Comparison of ENCODE assay signal across 27 mouse cellular contexts in genomic region chr13:70292713-70293112, GRCm38 (mm10).
DNase-seq lines count a peak whose midpoint lies in the region; ATAC-seq lines count a peak whose summit lies in the region.
"Had no signal": no experiment of that assay in that cellular context is flagged by ENCODE, and none has a peak within 500 bp of the region (broad histone marks: within the 10 kb centered on the region; RNA-seq: fewer than 3 reads in every experiment).

No protein-coding gene starts in this region.

- no peaks in the 10 kb centered on the region for H3K9me3 ChIP-seq in midbrain, embryonic 11.5 days (ENCODE audit: control insufficient read depth, low read length)
- no peaks in the 10 kb centered on the region for H3K9me3 ChIP-seq in midbrain, embryonic 15.5 days
- H3K9me3 ChIP-seq in midbrain, embryonic 14.5 days (ENCODE audit: control insufficient read depth, low read length), result peaks cover 1% of the 10 kb centered on the region; the same call in 1 of the 2 replicates
- H3K9me3 ChIP-seq in forebrain, embryonic 15.5 days, result no peaks in the 10 kb centered on the region; the same call in 1 of the 2 replicates
- H3K9me3 ChIP-seq: forebrain, embryonic 13.5 days; heart, embryonic 15.5 days; hindbrain, embryonic 13.5 days had no signal

- no peaks in the 10 kb centered on the region for H3K36me3 ChIP-seq in midbrain, embryonic 11.5 days (ENCODE audit: control insufficient read depth, insufficient read depth, low read length)
- H3K36me3 ChIP-seq in midbrain, embryonic 15.5 days (replicated peaks), result no peaks in the 10 kb centered on the region
- no peaks in the 10 kb centered on the region for H3K36me3 ChIP-seq in midbrain, embryonic 14.5 days (ENCODE audit: control insufficient read depth, insufficient read depth, low read length)
- no peaks in the 10 kb centered on the region for H3K36me3 ChIP-seq in forebrain, embryonic 15.5 days
- H3K36me3 ChIP-seq: forebrain, embryonic 10.5 days; G1E; heart, embryonic 12.5 days; heart, embryonic 15.5 days; hindbrain, embryonic 10.5 days; hindbrain, embryonic 13.5 days had no signal

- no peak overlapping the region for H3K9ac ChIP-seq in midbrain, embryonic 11.5 days (ENCODE audit: low read length)
- H3K9ac ChIP-seq in midbrain, embryonic 15.5 days, result no peak overlapping the region
- no peak overlapping the region for H3K9ac ChIP-seq in midbrain, embryonic 14.5 days (replicated peaks; ENCODE audit: low read length)
- no peak overlapping the region for H3K9ac ChIP-seq in forebrain, embryonic 15.5 days (replicated peaks)
- H3K9ac ChIP-seq: forebrain, embryonic 13.5 days; forebrain, postnatal 0 days; heart, embryonic 12.5 days; heart, embryonic 15.5 days; hindbrain, embryonic 13.5 days had no signal

- no peak overlapping the region for H3K27ac ChIP-seq in midbrain, embryonic 11.5 days (ENCODE audit: low read depth, low read length)
- no peak overlapping the region for H3K27ac ChIP-seq in midbrain, embryonic 15.5 days
- H3K27ac ChIP-seq in midbrain, embryonic 14.5 days (replicated peaks; ENCODE audit: low read depth, low read length), result no peak overlapping the region
- H3K27ac ChIP-seq in forebrain, embryonic 15.5 days (replicated peaks), result no peak overlapping the region
- H3K27ac ChIP-seq: forebrain, embryonic 10.5 days; forebrain, embryonic 13.5 days; heart, embryonic 15.5 days; hindbrain, embryonic 10.5 days; hindbrain, embryonic 13.5 days had no signal

- no peaks in the 10 kb centered on the region for H3K27me3 ChIP-seq in midbrain, embryonic 11.5 days (ENCODE audit: control insufficient read depth, insufficient read depth, low read length)
- no peaks in the 10 kb centered on the region for H3K27me3 ChIP-seq in midbrain, embryonic 15.5 days (replicated peaks)
- no peaks in the 10 kb centered on the region for H3K27me3 ChIP-seq in midbrain, embryonic 14.5 days (ENCODE audit: control insufficient read depth, insufficient read depth, low read length)
- no peaks in the 10 kb centered on the region for H3K27me3 ChIP-seq in forebrain, embryonic 15.5 days
- H3K27me3 ChIP-seq: CH12.LX; forebrain, embryonic 13.5 days; heart, embryonic 12.5 days; heart, embryonic 15.5 days; hindbrain, embryonic 13.5 days; Patski had no signal

- no peak overlapping the region for H3K4me2 ChIP-seq in midbrain, embryonic 11.5 days
- H3K4me2 ChIP-seq in midbrain, embryonic 15.5 days, result no peak overlapping the region
- H3K4me2 ChIP-seq in midbrain, embryonic 14.5 days (ENCODE audit: low read length), result no peak overlapping the region
- no peak overlapping the region for H3K4me2 ChIP-seq in forebrain, embryonic 15.5 days (replicated peaks)
- H3K4me2 ChIP-seq: forebrain, embryonic 13.5 days; heart, embryonic 12.5 days; heart, embryonic 15.5 days; hindbrain, embryonic 13.5 days had no signal

- no peaks in the 10 kb centered on the region for H3K4me1 ChIP-seq in midbrain, embryonic 11.5 days (ENCODE audit: control insufficient read depth, insufficient read depth, low read length)
- peaks cover 5% of the 10 kb centered on the region; the same call in 1 of the 2 replicates for H3K4me1 ChIP-seq in midbrain, embryonic 15.5 days
- no peaks in the 10 kb centered on the region; the same call in 1 of the 2 replicates for H3K4me1 ChIP-seq in midbrain, embryonic 14.5 days (ENCODE audit: control insufficient read depth, insufficient read depth, low read length)
- H3K4me1 ChIP-seq in forebrain, embryonic 15.5 days, result no peaks in the 10 kb centered on the region
- H3K4me1 ChIP-seq: forebrain, embryonic 13.5 days; heart, embryonic 12.5 days; heart, embryonic 15.5 days; hindbrain, embryonic 10.5 days; hindbrain, embryonic 13.5 days had no signal

- peak; percentile 79 for DNase-seq in midbrain, embryonic 11.5 days (ENCODE audit: low spot score, missing footprints)
- peak; percentile 64 for DNase-seq in midbrain, embryonic 14.5 days
- DNase-seq in retina, postnatal 1 day, result peak; percentile 63
- no peak for DNase-seq in lung, postnatal 36 days
- DNase-seq: adrenal gland, adult 2 months; adrenal gland, postnatal 14 days; B cell, adult 2 months; cerebellum, adult 11-12 months; cerebellum, adult 9-10 months; cerebellum, postnatal 14 days; forebrain, postnatal 0 days; gastrocnemius, postnatal 25 days; heart, adult 18-20 months; heart, postnatal 10 days; heart, postnatal 36 days had no signal

- H3K4me3 ChIP-seq in midbrain, embryonic 11.5 days (ENCODE audit: low read depth, low read length), result no peak overlapping the region
- no peak overlapping the region for H3K4me3 ChIP-seq in midbrain, embryonic 15.5 days
- H3K4me3 ChIP-seq in midbrain, embryonic 14.5 days (replicated peaks; ENCODE audit: low read depth, low read length), result no peak overlapping the region
- H3K4me3 ChIP-seq in forebrain, embryonic 15.5 days, result no peak overlapping the region
- H3K4me3 ChIP-seq: forebrain, embryonic 10.5 days; forebrain, embryonic 13.5 days; heart, embryonic 12.5 days; heart, embryonic 15.5 days; hindbrain, embryonic 10.5 days; hindbrain, embryonic 13.5 days had no signal

- 32% methylated on average over 3 of the region's 3 CpGs for WGBS in midbrain, embryonic 11.5 days
- WGBS in midbrain, embryonic 15.5 days, result 17% methylated on average over 3 of the region's 3 CpGs
- WGBS in midbrain, embryonic 14.5 days, result 14% methylated on average over 3 of the region's 3 CpGs
- 45% methylated on average over 3 of the region's 3 CpGs for WGBS in forebrain, embryonic 15.5 days

- ATAC-seq in midbrain, embryonic 11.5 days (ENCODE audit: low FRiP score), result no peak; the same call in 1 of the 2 replicates
- no peak; the same call in 1 of the 2 replicates for ATAC-seq in midbrain, embryonic 15.5 days (replicated peaks)
- no peak for ATAC-seq in midbrain, embryonic 14.5 days (ENCODE audit: low FRiP score, low TSS enrichment)
- no peak for ATAC-seq in forebrain, embryonic 15.5 days (replicated peaks)
- ATAC-seq: forebrain, embryonic 13.5 days; forebrain, postnatal 0 days; hindbrain, embryonic 16.5 days; Patski had no signal
